Mouse (Mus musculus): ENCODE data around the gene Lag3.

DNA sequence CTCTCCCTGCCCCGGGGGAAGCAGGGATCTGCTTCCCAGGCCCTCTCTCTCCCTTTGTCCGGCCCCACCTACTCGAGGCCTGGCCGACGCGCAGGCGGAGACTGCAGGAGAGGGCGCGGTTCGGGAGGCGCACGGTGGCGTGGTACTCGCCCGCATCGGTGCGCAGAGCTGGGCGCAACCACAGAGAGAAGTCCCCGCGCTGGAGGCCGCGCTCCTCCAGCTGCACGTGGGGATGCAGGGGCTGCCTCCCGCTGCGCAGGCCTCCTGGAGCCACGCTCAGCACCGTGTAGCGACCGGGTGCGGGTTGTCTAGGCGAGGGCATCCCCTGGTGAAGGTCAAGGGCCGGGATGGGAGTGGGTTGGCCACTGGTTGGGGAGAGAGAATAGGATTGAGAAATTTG lies 1.5 kb downstream of the Lag3 start:
- TF ChIP-seq MAX (IDR thresholded peaks at IDR 0.05; ENCODE audit: low read length) = no peak
- no peak for TF ChIP-seq RCOR1 (conservative IDR thresholded peaks at IDR 0.05; ENCODE audit: low read depth, low read length)
- no peak for TF ChIP-seq POLR2A (IDR thresholded peaks at IDR 0.05; ENCODE audit: low read depth, low read length)
- TF ChIP-seq E2F4 (IDR thresholded peaks at IDR 0.05; ENCODE audit: insufficient replicate concordance, low read depth, low read length) = no peak
- no peak for TF ChIP-seq MAFK (IDR thresholded peaks at IDR 0.05; ENCODE audit: insufficient replicate concordance, low read length)
- no peak for TF ChIP-seq CTCF (conservative IDR thresholded peaks at IDR 0.05 in 1 of 2, IDR thresholded peaks at IDR 0.05 in 1 of 2; ENCODE audit: low read depth in 2 of 2, low read length in 2 of 2)
- TF ChIP-seq EP300 (IDR thresholded peaks at IDR 0.05; ENCODE audit: low read length) = no peak
- no peak for TF ChIP-seq MYC (IDR thresholded peaks at IDR 0.05; ENCODE audit: low read depth, low read length)
- no peak for TF ChIP-seq UBTF (IDR thresholded peaks at IDR 0.05; ENCODE audit: low read depth, low read length)
- TF ChIP-seq MXI1 (IDR thresholded peaks at IDR 0.05; ENCODE audit: low read depth, low read length) = no peak
- TF ChIP-seq POLR2AphosphoS2 (IDR thresholded peaks at IDR 0.05; ENCODE audit: low read depth, low read length) = no peak
- no peak for TF ChIP-seq ZKSCAN1 (IDR thresholded peaks at IDR 0.05; ENCODE audit: borderline replicate concordance, low read depth, low read length)
